Mouse (Mus musculus): ENCODE results near the gene Mak.
"Not testable (repeated sequence)": the region's sequence is repeated elsewhere in the genome, so short reads cannot be mapped to it uniquely, and the experiment has no call there.

The Mak gene

GRCm38 (mm10) chr13:40994487-40995263 is 84.8 kb downstream of the Mak start:
- DNase-seq, result no peak

- DNase-seq, result no peak
These were observed 91.1 kb downstream of the Mak start for GRCm38 (mm10) chr13:40988418-40988817.

GRCm38 (mm10) chr13:40987608-40988303 is 91.8 kb downstream of the Mak start:
- DNase-seq, result not testable (repeated sequence)

GRCm38 (mm10) chr13:40986081-40986480 is 93.4 kb downstream of the Mak start:
- no peak for DNase-seq

- no peak for DNase-seq
These were observed 96.7 kb downstream of the Mak start for GRCm38 (mm10) chr13:40982759-40983158.

GRCm38 (mm10) chr13:40979321-40979720 is 100.2 kb downstream of the Mak start:
- peak in 1 of 2 experiments; percentile 26 for DNase-seq

- DNase-seq, result no peak
These were observed 100.9 kb downstream of the Mak start for GRCm38 (mm10) chr13:40978652-40979051.

GRCm38 (mm10) chr13:40977609-40978008 is 101.9 kb downstream of the Mak start:
- DNase-seq, result peak; percentile 69 to 77

Measured in kidney, postnatal 4 days (tissue).